Mouse (Mus musculus) heart, embryonic 16.5 days (tissue): ENCODE measurements at regions not wholly inside any gene's neighbourhood (a gene's known extent, or its start where the extent isn't known, plus 50 kb on each side); places are given as distances from the start of the nearest gene placed in this dataset.

Source experiments
- ATAC-seq: fragments of 200-750 bp; cut with Nextera tagmentation; replicated peaks from 2 replicates; pipeline ENCODE4 v1.8.0; 2017; ENCODE audit warnings: moderate number of reproducible peaks; ENCODE audit not compliant: insufficient read depth, low FRiP score; ENCODE audit errors: extremely low read depth
- H3K27ac ChIP-seq: fragments of 300-500 bp; sonication (generic); 2 replicates; pipeline ENCODE4 v1.5.1; 2014; ENCODE audit warnings: mild to moderate bottlenecking, low read length, control low read depth, moderate library complexity
- H3K27me3 ChIP-seq: fragments of 300-500 bp; sonication (generic); 2 replicates; pipeline ENCODE4 v1.6.1; 2014; ENCODE audit warnings: low read length, mixed read lengths; ENCODE audit not compliant: control insufficient read depth, insufficient read depth
- H3K36me3 ChIP-seq: fragments of 300-500 bp; sonication (generic); 2 replicates; pipeline ENCODE4 v1.6.1; 2014; ENCODE audit not compliant: control insufficient read depth, insufficient read depth
- H3K4me1 ChIP-seq: fragments of 300-500 bp; sonication (generic); 2 replicates; pipeline ENCODE4 v1.6.1; 2014; ENCODE audit warnings: low read length, mixed read lengths; ENCODE audit not compliant: control insufficient read depth, insufficient read depth
- H3K4me2 ChIP-seq: fragments of 300-500 bp; sonication (generic); 2 replicates; pipeline ENCODE4 v1.6.1; 2014; ENCODE audit warnings: low read depth, mild to moderate bottlenecking, control low read depth, low read length
- H3K4me3 ChIP-seq: fragments of 300-500 bp; sonication (generic); 2 replicates; pipeline ENCODE4 v1.5.1; 2014; ENCODE audit warnings: mild to moderate bottlenecking, control low read depth, low read length
- H3K9ac ChIP-seq: fragments of 300-500 bp; sonication (generic); 2 replicates; pipeline ENCODE4 v1.6.1; 2014; ENCODE audit warnings: low read length, control low read depth
- H3K9me3 ChIP-seq: fragments of 300-500 bp; sonication (generic); replicated peaks from 2 replicates; pipeline ENCODE4 v1.6.1; 2016; ENCODE audit warnings: low read length; ENCODE audit not compliant: control insufficient read depth
- WGBS: fragments of 180-500 bp; shearing (Covaris S2); extraction: QIAGEN DNeasy Blood & Tissue Kit; methylation state at CpG from one replicate; pipeline ENCODE4 v1.1.7; 2014; 5-methylcytosine and 5-hydroxymethylcytosine counted together

DNA sequence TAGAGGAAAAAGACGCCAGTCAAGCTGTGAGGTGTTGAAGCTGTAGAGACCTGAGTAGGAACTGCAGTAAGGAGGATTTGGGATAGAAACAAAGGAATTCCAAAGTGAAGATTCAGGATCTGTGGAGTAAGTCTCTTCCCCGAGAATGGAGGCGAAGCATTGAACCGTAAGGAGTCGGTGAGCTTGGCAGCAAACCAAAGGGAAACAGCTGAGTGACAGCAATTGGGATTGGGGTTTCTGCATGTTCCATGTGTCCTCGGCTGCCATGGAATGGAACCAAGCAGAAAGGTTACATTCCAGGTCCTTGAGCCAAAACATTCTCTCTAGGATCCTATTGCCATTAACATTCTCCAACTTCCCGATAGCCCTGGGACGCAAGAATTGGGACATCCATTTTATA, 152.9 kb downstream of the Pja1 start:
- 72% methylated on average over 8 of the region's 8 CpGs for WGBS
- no peak overlapping the region for H3K27ac ChIP-seq
- H3K4me1 ChIP-seq, result peaks cover 11% of the 10 kb centered on the region

DNA sequence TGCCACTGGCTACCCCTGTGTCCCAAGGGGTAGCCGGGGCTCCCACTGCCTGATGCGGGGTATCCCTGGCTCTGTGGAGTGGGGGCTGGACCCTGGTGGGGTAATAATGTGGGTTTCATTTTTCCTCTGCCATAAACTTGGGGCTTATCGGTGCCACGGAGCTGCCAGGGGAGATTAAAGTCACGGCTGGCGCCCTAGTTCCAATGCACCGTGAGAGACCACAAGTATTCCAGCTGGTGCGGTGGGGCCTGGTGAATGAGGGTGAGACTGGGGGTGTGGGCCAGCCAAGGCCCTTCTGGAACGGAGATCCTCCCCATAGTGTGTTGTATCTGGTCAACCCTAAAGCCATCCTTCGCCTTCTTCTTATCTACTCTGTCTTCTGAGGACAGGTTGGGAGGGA, 153.3 kb downstream of the Pja1 start:
- H3K4me1 ChIP-seq, result peaks cover 11% of the 10 kb centered on the region
- no peaks in the 10 kb centered on the region for H3K36me3 ChIP-seq
- ATAC-seq, result no peak
- H3K9ac ChIP-seq, result no peak overlapping the region
- no peak overlapping the region for H3K4me2 ChIP-seq
- H3K27me3 ChIP-seq, result no peaks in the 10 kb centered on the region
- 71% methylated on average over 10 of the region's 10 CpGs for WGBS
- no peaks in the 10 kb centered on the region for H3K9me3 ChIP-seq
- no peak overlapping the region for H3K4me3 ChIP-seq
- H3K27ac ChIP-seq, result no peak overlapping the region

More for the DNA sequence above, 152.9 kb downstream of the Pja1 start:
- no peak for ATAC-seq
- Histone ChIP-seq H3K4me2 (no peak overlapping the region), H3K4me3 (no peak overlapping the region), H3K36me3 (no peaks in the 10 kb centered on the region), H3K9me3 (no peaks in the 10 kb centered on the region), H3K9ac (no peak overlapping the region), H3K27me3 (no peaks in the 10 kb centered on the region)

DNA sequence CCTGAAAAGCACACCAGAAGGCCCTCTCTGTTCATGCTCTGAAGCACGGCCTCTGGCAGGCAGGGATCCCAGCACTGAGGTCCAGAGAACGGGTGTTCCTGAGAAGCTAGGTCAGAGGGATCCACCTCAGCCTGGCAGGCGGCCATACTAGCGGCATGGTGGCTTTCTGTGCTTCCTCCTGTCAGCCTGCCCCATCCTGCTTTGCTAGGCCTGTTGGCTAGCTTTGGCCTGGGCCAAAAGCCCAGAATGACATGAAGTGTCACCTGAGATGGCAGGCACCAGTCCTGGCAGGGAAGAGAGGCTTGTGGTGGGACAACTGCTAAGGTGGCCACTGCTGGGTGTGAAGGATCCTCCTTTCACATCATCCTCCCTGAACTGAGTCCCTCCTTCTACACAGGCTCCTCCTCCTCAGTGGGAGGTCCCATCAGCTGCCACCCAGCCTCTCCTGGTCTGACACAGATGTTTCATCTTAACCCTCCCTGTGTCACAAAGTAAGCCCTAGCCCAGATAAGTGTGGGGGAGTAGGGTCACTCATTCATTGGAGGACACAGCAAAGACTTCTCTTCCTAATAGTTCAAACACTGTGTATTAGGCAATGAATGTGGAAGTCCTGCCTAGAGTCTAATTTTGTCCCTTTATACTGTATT, 154.5 kb downstream of the Pja1 start:
- H3K4me3 ChIP-seq, result no peak overlapping the region
- H3K36me3 ChIP-seq, result no peaks in the 10 kb centered on the region
- H3K9ac ChIP-seq, result no peak overlapping the region
- H3K4me1 ChIP-seq, result peaks cover 11% of the 10 kb centered on the region
- ATAC-seq, result no peak
- 55% methylated on average over 4 of the region's 4 CpGs for WGBS
- no peaks in the 10 kb centered on the region for H3K27me3 ChIP-seq
- no peak overlapping the region for H3K27ac ChIP-seq
- H3K4me2 ChIP-seq, result no peak overlapping the region
- no peaks in the 10 kb centered on the region for H3K9me3 ChIP-seq

DNA sequence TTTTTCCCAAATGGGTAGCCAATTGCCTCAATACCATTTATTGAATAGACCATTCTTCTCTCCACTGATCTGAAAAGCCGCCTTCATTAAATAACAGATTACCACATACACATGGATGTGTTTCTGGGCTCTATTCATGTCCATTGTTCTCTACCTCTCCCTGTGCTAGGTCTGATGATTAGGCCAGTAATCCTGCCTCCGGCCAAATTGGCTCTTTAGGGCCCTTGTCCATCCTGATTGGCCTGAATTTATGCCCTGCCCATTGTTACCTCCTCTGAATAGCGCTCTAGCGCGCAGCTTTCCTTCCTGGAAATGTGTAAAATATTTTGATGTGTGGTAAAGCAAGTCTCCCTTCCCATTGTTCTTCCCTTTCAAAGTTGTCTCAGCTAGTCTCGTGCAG, 163.2 kb downstream of the Efnb1 start:
- no peak overlapping the region for H3K27ac ChIP-seq
- H3K9me3 ChIP-seq, result no peaks in the 10 kb centered on the region
- no peaks in the 10 kb centered on the region for H3K36me3 ChIP-seq
- H3K4me3 ChIP-seq, result no peak overlapping the region
- no peak for ATAC-seq
- H3K4me2 ChIP-seq, result no peak overlapping the region
- WGBS, result 62% methylated on average over 6 of the region's 6 CpGs
- H3K27me3 ChIP-seq, result peaks cover 13% of the 10 kb centered on the region; the same call in 1 of the 2 replicates
- no peak overlapping the region for H3K9ac ChIP-seq
- peaks cover 7% of the 10 kb centered on the region for H3K4me1 ChIP-seq

DNA sequence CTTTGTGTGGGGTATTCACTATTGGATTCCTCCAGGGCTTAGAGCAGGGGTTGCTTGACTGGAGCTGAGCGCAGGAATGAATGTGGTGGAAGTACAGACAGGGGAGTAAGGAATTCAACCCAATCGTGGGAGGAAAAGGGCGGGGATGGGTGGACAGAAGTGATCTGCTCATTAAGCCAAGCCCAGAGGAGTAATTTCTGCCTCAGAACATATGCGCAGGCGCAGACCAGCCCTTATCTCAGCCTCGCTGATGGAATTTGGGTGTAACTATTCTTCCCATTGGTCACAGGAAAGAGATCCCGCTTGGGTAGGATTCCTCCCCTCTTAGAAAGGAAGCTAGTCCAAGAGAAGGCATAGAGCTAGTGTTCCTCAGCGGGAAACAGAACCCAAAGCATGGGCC, 158.8 kb downstream of the Efnb1 start:
- H3K4me1 ChIP-seq, result peaks cover 22% of the 10 kb centered on the region
- ATAC-seq, result no peak
- peaks cover 11% of the 10 kb centered on the region; the same call in 1 of the 2 replicates for H3K27me3 ChIP-seq
- H3K9me3 ChIP-seq, result no peaks in the 10 kb centered on the region
- no peaks in the 10 kb centered on the region for H3K36me3 ChIP-seq
- WGBS, result 56% methylated on average over 8 of the region's 8 CpGs
- no peak overlapping the region for H3K27ac ChIP-seq
- H3K4me3 ChIP-seq, result no peak overlapping the region
- H3K4me2 ChIP-seq, result no peak overlapping the region
- H3K9ac ChIP-seq, result no peak overlapping the region

DNA sequence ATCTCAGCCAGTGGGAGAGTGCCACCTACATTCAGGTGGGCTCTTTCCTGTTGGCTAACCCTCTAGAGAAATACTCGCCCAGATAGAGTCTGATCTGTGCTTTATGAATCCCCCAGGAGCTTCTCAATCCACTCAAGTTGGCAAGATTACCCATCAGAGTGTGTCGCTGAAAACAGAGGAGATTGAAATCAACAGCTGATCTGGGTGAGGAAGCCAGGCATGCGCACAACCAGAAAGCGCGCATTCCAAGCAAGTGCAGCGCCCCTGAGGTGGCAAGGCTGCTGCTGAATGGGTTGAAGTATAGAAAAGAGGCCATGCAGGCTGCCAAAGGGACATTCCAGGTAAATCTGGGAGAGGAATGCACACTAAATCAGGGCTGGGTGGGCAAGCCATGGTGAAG, 158.0 kb downstream of the Efnb1 start:
- H3K4me3 ChIP-seq, result no peak overlapping the region
- ATAC-seq, result no peak
- H3K4me2 ChIP-seq, result no peak overlapping the region
- WGBS, result 76% methylated on average over 6 of the region's 6 CpGs
- H3K27ac ChIP-seq, result no peak overlapping the region
- no peaks in the 10 kb centered on the region for H3K36me3 ChIP-seq
- H3K9me3 ChIP-seq, result no peaks in the 10 kb centered on the region
- peaks cover 11% of the 10 kb centered on the region; the same call in 1 of the 2 replicates for H3K27me3 ChIP-seq
- H3K9ac ChIP-seq, result no peak overlapping the region
- H3K4me1 ChIP-seq, result peaks cover 22% of the 10 kb centered on the region

DNA sequence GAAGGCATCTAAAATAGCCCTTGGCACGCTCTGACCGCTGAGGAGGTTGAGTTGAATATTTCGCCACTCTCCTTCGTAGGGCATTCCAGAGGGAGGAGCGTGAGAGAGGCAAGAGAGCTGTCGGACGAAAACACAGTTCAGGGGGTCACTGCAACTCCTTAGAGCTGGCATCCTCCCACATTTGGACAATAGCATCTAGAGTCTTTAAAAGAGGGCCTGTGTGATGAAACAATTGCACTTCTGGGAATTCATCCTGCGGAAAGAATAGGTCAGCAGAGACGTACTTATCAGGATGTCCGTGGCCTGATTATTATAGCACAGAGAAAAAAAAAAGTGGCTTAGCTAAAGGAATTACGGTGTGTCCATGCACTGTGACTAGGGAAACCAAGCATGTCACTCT, 156.8 kb downstream of the Efnb1 start:
- peaks cover 22% of the 10 kb centered on the region for H3K4me1 ChIP-seq
- peaks cover 8% of the 10 kb centered on the region; the same call in 1 of the 2 replicates for H3K27me3 ChIP-seq
- H3K4me3 ChIP-seq, result no peak overlapping the region
- ATAC-seq, result no peak
- no peaks in the 10 kb centered on the region for H3K9me3 ChIP-seq
- H3K4me2 ChIP-seq, result no peak overlapping the region
- no peak overlapping the region for H3K9ac ChIP-seq
- H3K27ac ChIP-seq, result peak overlapping the region; percentile 88
- no peaks in the 10 kb centered on the region for H3K36me3 ChIP-seq
- 38% methylated on average over 11 of the region's 11 CpGs for WGBS

DNA sequence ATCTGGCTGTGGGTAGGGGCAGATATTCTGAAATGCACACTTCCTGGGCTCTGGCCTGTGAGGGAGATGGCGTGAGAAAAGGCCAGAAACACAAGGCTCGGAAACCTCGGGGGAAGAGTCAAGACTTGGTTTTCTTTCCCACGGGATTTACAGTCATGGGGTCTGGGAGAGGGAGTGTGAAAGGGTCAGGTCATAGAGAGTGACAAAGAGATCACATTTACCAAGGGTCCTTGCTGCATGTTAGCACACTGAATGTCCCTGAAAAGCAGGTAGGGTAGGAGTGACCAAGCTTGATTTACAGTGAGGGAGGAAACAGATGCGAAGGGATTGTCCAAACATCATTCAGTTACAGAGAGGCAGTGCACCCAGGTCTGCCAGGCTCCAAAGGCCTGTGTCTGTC, 156.0 kb downstream of the Efnb1 start:
- no peak overlapping the region for H3K4me3 ChIP-seq
- peaks cover 27% of the 10 kb centered on the region for H3K4me1 ChIP-seq
- H3K4me2 ChIP-seq, result peak overlapping the region; percentile 10; the same call in 1 of the 2 replicates
- peak overlapping the region; percentile 88 for H3K27ac ChIP-seq
- H3K27me3 ChIP-seq, result peaks cover 8% of the 10 kb centered on the region; the same call in 1 of the 2 replicates
- no peak for ATAC-seq
- no peaks in the 10 kb centered on the region for H3K9me3 ChIP-seq
- 42% methylated on average over 5 of the region's 5 CpGs for WGBS
- H3K36me3 ChIP-seq, result no peaks in the 10 kb centered on the region
- H3K9ac ChIP-seq, result 0 out of 2 replicates have a peak overlapping the region, but pooled peaks have one; percentile 33

DNA sequence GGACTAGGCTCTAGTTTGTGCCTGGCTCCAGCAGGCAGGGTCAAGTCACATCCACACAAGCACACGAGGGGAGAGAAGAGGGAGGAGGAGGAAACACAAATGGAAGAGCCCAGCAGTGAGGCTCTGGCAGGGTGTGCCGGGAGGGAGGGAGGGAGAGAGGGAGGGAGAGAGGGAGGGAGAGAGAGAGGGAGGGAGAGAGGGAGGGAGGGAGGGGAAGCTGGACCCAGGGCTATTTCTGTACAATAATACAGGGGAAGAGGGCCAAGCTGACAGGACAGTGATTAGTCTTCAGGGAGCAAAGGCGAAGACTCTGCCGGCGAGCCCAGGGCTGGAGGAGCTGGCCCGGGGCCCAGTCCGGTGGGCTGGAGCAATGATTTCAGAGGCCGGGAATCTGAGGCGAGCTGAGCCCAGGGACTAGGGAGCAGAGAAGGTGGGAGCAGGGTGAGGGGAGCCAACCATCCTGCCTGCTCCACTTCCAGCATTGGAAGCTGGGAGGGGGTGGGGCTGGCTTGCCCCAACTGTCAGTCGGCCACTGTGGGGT, 155.6 kb downstream of the Efnb1 start:
- H3K4me2 ChIP-seq, result peak overlapping the region; percentile 10; the same call in 1 of the 2 replicates
- H3K36me3 ChIP-seq, result no peaks in the 10 kb centered on the region
- ATAC-seq, result peak; percentile 85
- peaks cover 8% of the 10 kb centered on the region; the same call in 1 of the 2 replicates for H3K27me3 ChIP-seq
- peaks cover 31% of the 10 kb centered on the region for H3K4me1 ChIP-seq
- no peaks in the 10 kb centered on the region for H3K9me3 ChIP-seq
- H3K27ac ChIP-seq, result peak overlapping the region; percentile 88
- H3K9ac ChIP-seq, result 0 out of 2 replicates have a peak overlapping the region, but pooled peaks have one; percentile 33
- 25% methylated on average over 8 of the region's 10 CpGs for WGBS
- no peak overlapping the region for H3K4me3 ChIP-seq
